Mouse (Mus musculus) kidney, postnatal 4 days (tissue): Measurements from ENCODE around the gene Arpc3.
"Not testable (repeated sequence)": the region's sequence is repeated elsewhere in the genome, so short reads cannot be mapped to it uniquely, and the experiment has no call there.

Source experiments
- DNase-seq, 2 experiments: peaks; one replicate each; pipeline ENCODE4 v3.0.0; 2021; ENCODE audit warnings: mixed read lengths in 2 of 2

Gene Arpc3

GRCm38 (mm10) chr5:122440095-122440630 is 48.5 kb downstream of the Arpc3 start:
- DNase-seq = peak in 1 of 2 experiments; percentile 43

- no peak for DNase-seq
Measured at GRCm38 (mm10) chr5:122444492-122444891, 52.8 kb downstream of the Arpc3 start.

GRCm38 (mm10) chr5:122445051-122445610 is 53.5 kb downstream of the Arpc3 start:
- no peak for DNase-seq

GRCm38 (mm10) chr5:122447857-122448256 is 56.2 kb downstream of the Arpc3 start:
- DNase-seq = no peak

GRCm38 (mm10) chr5:122448869-122449268 is 57.2 kb downstream of the Arpc3 start:
- DNase-seq = no peak

GRCm38 (mm10) chr5:122449946-122450345 is 58.3 kb downstream of the Arpc3 start:
- DNase-seq = no peak

GRCm38 (mm10) chr5:122450913-122451317 is 59.2 kb downstream of the Arpc3 start:
- DNase-seq = no peak

- no peak for DNase-seq
Measured at GRCm38 (mm10) chr5:122451324-122451723, 59.6 kb downstream of the Arpc3 start.

GRCm38 (mm10) chr5:122452194-122452593 is 60.5 kb downstream of the Arpc3 start:
- DNase-seq = no peak

- no peak for DNase-seq
Measured at GRCm38 (mm10) chr5:122453188-122453587, 61.5 kb downstream of the Arpc3 start.

- DNase-seq = no peak
Measured at GRCm38 (mm10) chr5:122454442-122454841, 62.8 kb downstream of the Arpc3 start.

- no peak for DNase-seq
Measured at GRCm38 (mm10) chr5:122454883-122455282, 63.2 kb downstream of the Arpc3 start.

- no peak for DNase-seq
Measured at GRCm38 (mm10) chr5:122455584-122455983, 63.9 kb downstream of the Arpc3 start.

- not testable (repeated sequence) for DNase-seq
Measured at GRCm38 (mm10) chr5:122457054-122457453, 65.4 kb downstream of the Arpc3 start.

- no peak for DNase-seq
Measured at GRCm38 (mm10) chr5:122458066-122458465, 66.4 kb downstream of the Arpc3 start.

- DNase-seq = no peak
Measured at GRCm38 (mm10) chr5:122459335-122459734, 67.7 kb downstream of the Arpc3 start.

- DNase-seq = peak in 1 of 2 experiments; percentile 16
Measured at GRCm38 (mm10) chr5:122460656-122461055, 69.0 kb downstream of the Arpc3 start.

GRCm38 (mm10) chr5:122461431-122461830 is 69.8 kb downstream of the Arpc3 start:
- DNase-seq = no peak
